Mouse (Mus musculus) spleen, adult 18-20 months (tissue): ENCODE data around the gene Olfr823.
"Not testable (repeated sequence)": the region's sequence is repeated elsewhere in the genome, so short reads cannot be mapped to it uniquely, and the experiment has no call there.

Source experiments
- DNase-seq, 2 experiments: peaks; one replicate each; pipeline ENCODE4 v3.0.0; 2022; ENCODE audit warnings: mixed read lengths in 2 of 2

Olfr823 gene

DNA sequence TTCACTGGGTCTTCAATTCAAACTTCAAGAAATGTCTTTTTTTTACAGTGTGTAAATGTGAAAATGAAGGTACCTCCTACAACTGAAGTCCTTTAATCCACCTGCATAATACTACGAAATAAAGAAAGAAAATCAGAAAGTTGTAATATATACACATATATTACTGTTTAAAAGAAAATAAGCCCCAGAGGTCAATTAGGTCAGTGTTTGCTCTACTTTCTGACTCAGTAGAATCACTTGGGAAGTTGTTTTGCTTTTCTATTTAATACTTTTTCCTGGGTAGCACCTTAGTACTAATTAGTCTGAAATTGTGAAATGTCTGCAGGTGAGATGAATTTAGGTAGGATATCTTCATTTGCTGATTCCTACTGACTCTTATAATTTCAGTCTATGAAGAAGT is at the start of gene Olfr823:
Gene Olfr823 (minus strand): TSS at position 101 of the 400 bp plus-strand sequence.
- not testable (repeated sequence) for DNase-seq

DNA sequence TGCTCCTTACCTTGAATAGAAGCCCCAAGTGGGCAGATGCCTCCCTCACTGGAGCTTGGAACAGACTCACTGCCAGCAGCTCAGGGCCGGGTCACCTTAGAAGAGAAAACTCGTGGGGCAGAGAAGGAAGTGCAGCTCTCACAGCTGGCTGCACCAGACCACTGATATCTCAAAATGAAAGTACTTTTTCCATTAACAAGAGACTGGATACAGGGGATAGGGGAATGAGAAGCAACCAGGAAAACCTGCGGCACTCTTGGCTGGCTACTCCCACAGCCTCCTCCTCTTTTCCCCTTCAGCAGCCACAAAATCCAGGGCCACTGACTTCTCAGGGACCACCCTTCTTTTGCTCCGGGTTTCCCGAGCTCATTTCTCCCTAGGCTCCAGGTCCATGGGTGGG is 28.9 kb upstream of the Olfr823 start:
- DNase-seq, result no peak

DNA sequence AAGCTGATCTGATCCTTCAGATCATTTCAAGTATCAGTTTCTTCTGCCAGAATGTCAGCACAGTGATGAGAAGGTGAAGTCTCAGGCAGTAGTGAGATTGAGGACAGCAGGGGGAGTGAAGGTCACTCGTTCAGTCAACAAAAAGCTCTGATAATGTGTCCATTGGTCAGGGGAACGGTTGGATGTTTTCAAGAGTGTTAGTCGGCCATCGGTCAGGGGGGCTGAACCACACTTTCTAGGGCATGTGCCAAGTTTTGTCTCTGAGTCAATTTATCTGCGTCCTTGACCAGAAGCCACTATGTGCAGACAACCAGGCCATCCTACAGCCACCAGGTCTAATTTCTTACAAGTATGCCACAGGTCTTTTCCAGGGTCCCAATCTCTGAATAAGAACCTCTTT is 27.3 kb upstream of the Olfr823 start:
- not testable (repeated sequence) for DNase-seq

DNA sequence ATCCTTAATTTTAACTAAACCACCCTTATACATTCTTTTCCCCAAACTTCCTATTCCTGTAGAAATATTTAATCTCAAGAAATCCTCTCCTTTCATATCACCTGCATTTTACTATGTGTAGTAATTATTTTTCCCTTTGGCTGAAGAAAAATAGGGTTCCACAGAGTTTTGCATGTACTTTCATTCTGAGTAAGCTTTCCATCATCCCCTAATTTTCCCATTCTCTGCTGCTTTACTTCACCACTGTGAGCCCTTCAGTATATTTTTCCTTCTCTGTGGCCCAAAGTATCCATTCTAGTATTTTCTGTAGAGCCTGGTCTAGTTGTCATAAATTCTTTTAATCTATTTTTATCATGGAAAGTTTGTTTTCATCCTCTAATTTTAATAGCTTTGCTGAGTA is 19.6 kb upstream of the Olfr823 start:
- no peak for DNase-seq

DNA sequence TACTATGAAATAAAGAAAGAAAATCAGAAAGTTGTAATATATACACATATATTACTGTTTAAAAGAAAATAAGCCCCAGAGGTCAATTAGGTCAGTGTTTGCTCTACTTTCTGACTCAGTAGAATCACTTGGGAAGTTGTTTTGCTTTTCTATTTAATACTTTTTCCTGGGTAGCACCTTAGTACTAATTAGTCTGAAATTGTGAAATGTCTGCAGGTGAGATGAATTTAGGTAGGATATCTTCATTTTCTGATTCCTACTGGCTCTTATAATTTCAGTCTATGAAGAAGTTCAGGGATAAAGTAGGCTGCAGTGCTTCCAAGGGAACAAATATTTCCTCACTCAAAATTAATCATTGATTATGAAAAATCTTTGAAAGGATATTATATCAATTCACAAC is 14.7 kb upstream of the Olfr823 start, which contains the start of gene Olfr824:
Gene Olfr824 (minus strand): TSS at position 101 of the 400 bp plus-strand sequence.
- DNase-seq, result not testable (repeated sequence)

DNA sequence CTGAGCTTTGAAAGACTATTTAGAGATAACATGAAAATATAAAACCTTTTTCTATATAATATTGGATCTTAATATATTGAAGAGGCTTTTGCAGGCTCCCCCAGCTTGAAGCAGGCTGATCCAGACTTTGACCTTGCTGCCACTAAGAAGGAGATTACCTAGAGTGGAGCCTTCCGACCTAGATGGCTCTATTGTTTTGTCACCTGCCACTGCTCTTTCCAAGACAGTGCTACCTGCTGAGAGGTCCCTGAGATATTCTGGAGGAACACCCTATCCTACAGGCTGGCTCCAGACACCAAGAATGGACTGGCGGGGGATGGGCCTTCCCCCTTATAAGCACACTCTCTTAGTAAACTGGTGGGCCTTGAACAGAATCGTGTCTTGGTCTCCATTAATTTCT is 862 bp upstream of the Olfr823 start:
- not testable (repeated sequence) for DNase-seq

DNA sequence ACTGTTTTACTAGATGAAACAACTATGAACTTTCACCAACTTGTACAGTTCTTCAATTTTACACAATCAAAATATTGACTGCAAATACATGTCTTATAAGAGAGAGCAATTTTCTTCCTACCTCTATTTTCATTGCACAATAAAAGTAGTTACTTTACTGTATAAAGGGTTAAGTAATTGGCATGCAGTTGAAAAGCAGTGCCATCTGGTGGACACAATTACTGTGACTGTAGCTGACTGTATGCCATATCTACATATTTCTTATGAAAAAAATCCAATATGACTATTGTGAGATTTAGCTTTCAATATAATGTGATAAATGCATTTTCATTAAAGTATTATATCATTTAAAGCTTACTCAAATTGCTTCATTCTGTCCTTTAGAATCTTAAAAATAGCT is 19.1 kb downstream of the Olfr823 start:
- no peak for DNase-seq

DNA sequence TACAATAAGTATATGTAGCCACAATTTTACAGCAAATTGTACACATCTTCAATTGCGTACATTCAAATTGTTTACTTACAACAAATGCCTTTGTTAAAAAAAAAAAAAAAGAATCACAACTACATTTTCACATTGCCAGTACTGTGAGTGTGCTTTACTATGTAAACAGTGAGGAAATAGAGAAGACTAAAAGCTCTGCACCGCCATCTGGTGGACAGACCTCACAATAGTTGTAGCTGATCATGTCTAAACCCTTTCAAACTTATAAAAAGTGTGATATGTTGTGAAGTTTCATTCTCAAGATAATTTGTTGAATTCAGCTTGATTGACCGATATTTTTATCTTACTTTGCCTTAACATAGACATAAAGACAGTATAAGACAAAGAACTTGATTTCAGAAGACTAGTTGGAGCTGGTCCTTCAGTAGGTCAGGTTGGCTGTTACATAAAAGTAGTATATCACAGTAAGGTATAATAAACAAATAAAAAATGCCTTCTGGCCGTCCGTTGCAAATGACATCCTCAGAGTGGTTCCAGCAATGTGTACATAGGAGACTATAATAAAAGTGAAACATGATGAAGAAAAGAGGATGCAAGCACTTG is 22.2 kb downstream of the Olfr823 start:
- DNase-seq, result peak in 1 of 2 experiments; percentile 5

DNA sequence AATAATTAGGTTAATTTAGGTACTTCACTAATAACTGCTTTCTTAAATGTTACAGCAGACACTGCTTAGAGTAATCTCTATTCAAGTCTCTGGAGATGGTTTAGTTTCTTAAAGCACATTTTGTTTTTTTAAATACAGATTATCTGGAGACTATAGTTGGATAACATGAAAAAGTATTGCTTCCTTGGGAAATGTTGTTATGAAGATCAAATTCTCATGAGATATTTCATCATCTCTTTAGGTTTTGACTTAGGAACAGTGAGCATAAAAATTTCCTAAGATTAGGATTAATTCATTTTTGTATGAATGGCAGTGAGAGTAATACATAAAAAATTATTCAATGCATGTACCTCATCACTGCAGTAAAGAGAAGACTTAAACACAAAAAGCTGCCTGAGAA is 44.3 kb downstream of the Olfr823 start, which contains the start of gene Olfr822:
Gene Olfr822 (plus strand): TSS at position 301 of the 400 bp plus-strand sequence.
- no peak for DNase-seq
